Mouse (Mus musculus) subcutaneous adipose tissue, adult 2 months (tissue): Measurements from ENCODE around the gene Gm20716. TPM values are rescaled to one million over a fixed set of nuclear protein-coding genes. Genes with fewer than 3 reads are reported as not detected.

Experiments used
- polyA plus RNA-seq: library from polyadenylated mRNA; depleted of rRNA; stranded (reverse); fragments of >200 nt; gene quantifications from 2 replicates; pipeline ENCODE4 v1.2.3, GENCODE M21; 2012; ENCODE audit warnings: low replicate concordance; rRNA removed

Gene Gm20716
- 5.2 and 6.1 TPM in 2 replicates for polyA plus RNA-seq

GRCm38 (mm10) chr2:168230026-168230728 is at the start of gene Gm20716, which contains the start of the genes Dpm1 and Mocs3:
Gene Gm20716 (minus strand): TSS chr2:168230364.
Gene Dpm1 (minus strand): TSS chr2:168230591.
Gene Mocs3 (plus strand): TSS chr2:168230622.

GRCm38 (mm10) chr2:168206725-168207644 is 23.2 kb downstream of the Gm20716 start, which contains the start of gene Adnp:
Gene Adnp (minus strand): TSS chr2:168207112.

Other genes with a start within 250 kb of the Gm20716 start
- 5.6 TPM in 2 replicates for gene Ripor3, start 219.7 kb downstream of the Gm20716 start, polyA plus RNA-seq
- gene Pard6b, start 149.4 kb downstream of the Gm20716 start, polyA plus RNA-seq, result 1.6 and 6.2 TPM in 2 replicates
- gene Adnp, start 23.3 kb downstream of the Gm20716 start, polyA plus RNA-seq, result 16.5 and 31.2 TPM in 2 replicates
- gene Dpm1, start 227 bp upstream of the Gm20716 start, polyA plus RNA-seq, result 25.7 and 32.1 TPM in 2 replicates
- gene Mocs3, start 258 bp upstream of the Gm20716 start, polyA plus RNA-seq, result 8.6 and 18.9 TPM in 2 replicates
- 0.13 and 10.2 TPM in 2 replicates for gene Kcng1, start 51.4 kb upstream of the Gm20716 start, polyA plus RNA-seq